Mouse (Mus musculus): ENCODE measurements at regions not wholly inside any gene's neighbourhood (a gene's known extent, or its start where the extent isn't known, plus 50 kb on each side); places are given as distances from the start of the nearest gene placed in this dataset.

DNA sequence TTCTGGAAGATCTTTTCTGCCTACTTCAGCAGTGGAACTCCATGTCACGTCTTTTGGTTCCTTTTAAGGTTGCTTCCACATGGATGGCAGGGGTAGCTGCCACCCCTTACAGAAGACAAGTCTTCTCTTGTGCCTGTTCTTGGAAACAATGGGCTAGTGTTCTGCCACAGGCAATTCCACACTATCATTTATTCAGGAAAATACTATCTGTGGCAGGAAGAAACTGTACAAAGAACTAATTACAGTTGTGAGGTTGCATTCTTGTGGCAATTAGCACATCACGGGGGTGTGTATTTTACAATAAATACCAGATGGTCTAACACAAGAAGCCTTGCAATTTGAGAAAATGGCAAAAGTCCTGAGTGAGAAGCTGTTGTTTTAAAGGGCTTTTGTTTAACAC is 489.8 kb downstream of the Ccdc50 start:
- Histone ChIP-seq H3K4me3 (ENCODE audit: low read depth, low read length) (no peak overlapping the region), H3K36me3 (ENCODE audit: control insufficient read depth, insufficient read depth, low read length) (no peaks in the 10 kb centered on the region), H3K9me3 (ENCODE audit: control insufficient read depth, low read length) (no peaks in the 10 kb centered on the region), H3K4me2 (ENCODE audit: low read depth, low read length, severe bottlenecking) (no peak overlapping the region), H3K27me3 (ENCODE audit: control insufficient read depth, insufficient read depth, low read length) (no peaks in the 10 kb centered on the region), H3K4me1 (replicated peaks; ENCODE audit: control insufficient read depth, insufficient read depth, low read length) (peaks cover 2% of the 10 kb centered on the region; the same call in 1 of the 2 replicates), H3K9ac (ENCODE audit: low read length) (no peak overlapping the region), H3K27ac (ENCODE audit: low read depth, low read length) (no peak overlapping the region)
- peak; percentile 59 for ATAC-seq (replicated peaks; ENCODE audit: low FRiP score)
- WGBS, result 32% methylated on average over 2 of the region's 2 CpGs
- no peak for DNase-seq (ENCODE audit: low spot score)

DNA sequence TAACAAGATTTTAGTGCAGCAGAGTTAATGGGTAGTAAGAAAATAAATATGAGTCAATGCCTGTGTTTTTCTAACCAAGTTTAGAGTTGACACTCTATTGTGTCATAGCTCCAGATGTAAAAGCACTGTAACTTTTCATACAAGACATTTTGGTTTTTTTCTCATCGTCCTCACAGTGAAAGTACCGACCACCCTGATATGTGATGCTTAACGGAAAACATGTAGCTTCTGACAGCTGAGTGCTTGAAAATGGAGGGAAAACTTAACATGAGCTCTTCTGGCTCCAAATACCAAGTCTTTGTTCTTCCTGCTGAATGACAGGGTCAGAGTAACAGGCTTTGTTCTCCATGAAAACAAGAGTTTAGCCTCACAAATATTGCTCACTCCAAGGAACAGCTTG is 490.3 kb downstream of the Ccdc50 start:
- H3K9ac ChIP-seq (ENCODE audit: low read length), result no peak overlapping the region
- 52% methylated on average over 3 of the region's 3 CpGs for WGBS
- H3K27me3 ChIP-seq (ENCODE audit: control insufficient read depth, insufficient read depth, low read length), result no peaks in the 10 kb centered on the region
- no peak overlapping the region for H3K4me2 ChIP-seq (ENCODE audit: low read depth, low read length, severe bottlenecking)
- no peaks in the 10 kb centered on the region for H3K36me3 ChIP-seq (ENCODE audit: control insufficient read depth, insufficient read depth, low read length)
- DNase-seq (ENCODE audit: low spot score), result no peak
- H3K9me3 ChIP-seq (ENCODE audit: control insufficient read depth, low read length), result no peaks in the 10 kb centered on the region
- H3K4me1 ChIP-seq (replicated peaks; ENCODE audit: control insufficient read depth, insufficient read depth, low read length), result peaks cover 2% of the 10 kb centered on the region; the same call in 1 of the 2 replicates
- no peak overlapping the region for H3K27ac ChIP-seq (ENCODE audit: low read depth, low read length)
- 0 out of 2 replicates have a peak, but pooled peaks have one; percentile 21 for ATAC-seq (replicated peaks; ENCODE audit: low FRiP score)
- H3K4me3 ChIP-seq (ENCODE audit: low read depth, low read length), result no peak overlapping the region

DNA sequence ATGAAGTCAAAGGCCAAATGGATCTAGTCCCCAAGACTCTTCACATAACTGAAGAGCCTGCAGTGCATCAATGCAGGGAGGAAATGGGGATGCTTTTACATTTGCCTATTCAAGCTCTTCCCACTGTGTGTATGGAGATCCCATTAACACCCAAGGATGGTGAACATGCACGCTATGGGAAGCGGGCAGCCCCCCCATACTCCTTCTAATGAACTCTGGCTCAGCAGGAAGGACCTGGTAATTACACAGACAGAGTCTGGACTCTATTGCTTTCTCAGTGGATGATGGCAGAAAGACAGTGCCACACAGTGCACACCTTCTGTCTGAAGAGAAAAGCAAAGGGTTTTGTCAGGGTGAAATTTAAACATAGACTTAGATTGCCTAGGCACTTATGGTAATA is 495.7 kb downstream of the Ccdc50 start:
- peak; percentile 56 for DNase-seq (ENCODE audit: low spot score)

DNA sequence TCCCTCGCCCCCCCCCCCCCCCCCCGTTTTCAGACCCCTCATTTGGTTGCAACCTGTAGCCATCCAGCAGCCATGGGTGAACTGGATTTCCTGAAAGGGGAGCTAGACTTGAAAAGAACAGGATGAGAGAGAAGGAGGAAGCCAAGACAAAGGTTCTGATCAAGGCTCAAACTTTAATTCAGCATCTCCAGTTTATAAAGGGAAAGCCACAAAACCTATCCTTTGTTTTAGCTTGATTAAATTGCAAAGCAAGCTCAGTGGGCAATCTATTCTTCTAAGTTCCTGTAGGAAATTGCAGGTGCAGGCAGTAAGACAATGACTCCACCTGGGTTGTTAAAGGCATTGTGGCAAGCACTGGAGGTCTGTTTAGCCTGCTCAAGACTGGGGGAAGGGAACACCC is 517.4 kb downstream of the Ccdc50 start:
- H3K9me3 ChIP-seq (ENCODE audit: control insufficient read depth, low read length), result no peaks in the 10 kb centered on the region
- no peak overlapping the region for H3K4me2 ChIP-seq (ENCODE audit: low read depth, low read length, severe bottlenecking)
- H3K4me3 ChIP-seq (ENCODE audit: low read depth, low read length), result no peak overlapping the region
- no peak for ATAC-seq (replicated peaks; ENCODE audit: low FRiP score)
- H3K9ac ChIP-seq (ENCODE audit: low read length), result no peak overlapping the region
- no peaks in the 10 kb centered on the region for H3K36me3 ChIP-seq (ENCODE audit: control insufficient read depth, insufficient read depth, low read length)
- no peaks in the 10 kb centered on the region for H3K4me1 ChIP-seq (replicated peaks; ENCODE audit: control insufficient read depth, insufficient read depth, low read length)
- no peak for DNase-seq (ENCODE audit: low spot score)
- no peak overlapping the region for H3K27ac ChIP-seq (ENCODE audit: low read depth, low read length)
- H3K27me3 ChIP-seq (ENCODE audit: control insufficient read depth, insufficient read depth, low read length), result no peaks in the 10 kb centered on the region
- WGBS, result 17% methylated on average over 1 of the region's 2 CpGs

More for the DNA sequence above, 495.7 kb downstream of the Ccdc50 start:
- H3K4me1 ChIP-seq (replicated peaks; ENCODE audit: control insufficient read depth, insufficient read depth, low read length), result no peaks in the 10 kb centered on the region
- H3K27me3 ChIP-seq (ENCODE audit: control insufficient read depth, insufficient read depth, low read length), result no peaks in the 10 kb centered on the region
- no peaks in the 10 kb centered on the region for H3K36me3 ChIP-seq (ENCODE audit: control insufficient read depth, insufficient read depth, low read length)
- no peak overlapping the region for H3K4me3 ChIP-seq (ENCODE audit: low read depth, low read length)
- 5% methylated on average over 2 of the region's 2 CpGs for WGBS
- peak; percentile 78 for ATAC-seq (replicated peaks; ENCODE audit: low FRiP score)
- H3K4me2 ChIP-seq (ENCODE audit: low read depth, low read length, severe bottlenecking), result no peak overlapping the region
- no peak overlapping the region for H3K9ac ChIP-seq (ENCODE audit: low read length)
- H3K9me3 ChIP-seq (ENCODE audit: control insufficient read depth, low read length), result no peaks in the 10 kb centered on the region
- no peak overlapping the region for H3K27ac ChIP-seq (ENCODE audit: low read depth, low read length)

DNA sequence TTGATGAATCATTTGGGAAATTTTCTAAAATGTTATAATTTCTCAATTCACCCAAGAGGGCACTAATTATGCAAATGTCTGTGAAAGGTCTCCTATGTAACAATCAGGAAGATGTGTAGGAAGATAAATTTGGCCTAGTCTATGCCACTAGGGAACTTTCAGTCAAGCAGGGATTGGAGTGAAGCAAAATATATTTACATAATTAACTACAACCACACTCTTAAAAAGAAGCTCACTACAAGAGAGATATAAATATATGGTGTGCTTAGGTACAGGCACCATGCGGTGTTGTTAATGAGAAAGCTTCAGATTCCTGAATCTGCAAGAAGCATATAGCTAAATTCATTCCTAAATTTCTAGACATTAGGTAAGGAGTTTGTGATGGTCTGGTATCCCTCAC is 526.8 kb downstream of the Ccdc50 start:
- Histone ChIP-seq H3K9me3 (ENCODE audit: control insufficient read depth, low read length) (no peaks in the 10 kb centered on the region), H3K27ac (ENCODE audit: low read depth, low read length) (no peak overlapping the region), H3K27me3 (ENCODE audit: control insufficient read depth, insufficient read depth, low read length) (no peaks in the 10 kb centered on the region), H3K9ac (ENCODE audit: low read length) (no peak overlapping the region), H3K4me2 (ENCODE audit: low read depth, low read length, severe bottlenecking) (no peak overlapping the region), H3K4me1 (replicated peaks; ENCODE audit: control insufficient read depth, insufficient read depth, low read length) (no peaks in the 10 kb centered on the region), H3K36me3 (ENCODE audit: control insufficient read depth, insufficient read depth, low read length) (no peaks in the 10 kb centered on the region), H3K4me3 (ENCODE audit: low read depth, low read length) (no peak overlapping the region)
- ATAC-seq (replicated peaks; ENCODE audit: low FRiP score) (no peak), DNase-seq (ENCODE audit: low spot score) (no peak)
- 93% methylated on average over 1 of the region's 1 CpGs for WGBS

DNA sequence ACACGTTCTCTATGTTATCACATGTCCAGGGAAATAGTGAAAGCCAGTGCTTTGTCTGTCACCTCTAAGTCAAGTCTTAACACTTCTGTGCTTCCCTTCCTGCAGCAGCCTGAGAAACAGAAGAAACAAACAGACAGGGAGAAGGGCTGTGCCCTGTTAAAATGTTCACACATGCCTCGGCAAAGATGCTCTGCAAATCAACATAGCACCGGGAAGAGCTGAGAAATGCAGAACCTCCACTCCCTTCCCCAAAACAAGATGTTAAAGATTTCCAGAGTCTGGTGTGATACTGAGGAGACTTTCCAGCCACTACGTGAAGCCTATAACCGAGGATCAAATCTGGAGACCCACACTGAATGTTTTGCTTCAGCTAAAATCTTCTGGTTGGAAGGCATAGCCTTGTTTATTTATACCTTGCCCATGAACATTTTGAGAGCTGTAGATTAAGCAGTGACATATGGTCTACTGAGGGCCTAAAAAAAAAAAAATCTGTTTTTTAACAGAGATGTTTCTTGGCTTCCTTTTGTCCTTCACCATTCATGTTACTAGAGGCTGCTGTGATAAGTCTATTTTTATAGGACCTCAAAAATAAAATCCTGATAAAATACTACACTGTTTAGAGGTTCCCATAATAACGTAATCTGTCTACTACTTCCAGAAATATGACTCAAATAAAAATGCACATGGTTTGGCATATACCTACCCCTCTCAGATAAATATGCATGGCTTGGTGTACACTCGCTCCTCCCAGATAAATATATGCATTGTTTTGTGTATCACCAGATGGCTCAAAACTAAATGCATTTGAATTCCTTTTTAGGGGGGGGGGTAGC is 537.1 kb downstream of the Ccdc50 start:
- WGBS, result 75% methylated on average over 7 of the region's 7 CpGs
- H3K4me1 ChIP-seq (replicated peaks; ENCODE audit: control insufficient read depth, insufficient read depth, low read length), result no peaks in the 10 kb centered on the region
- H3K27me3 ChIP-seq (ENCODE audit: control insufficient read depth, insufficient read depth, low read length), result no peaks in the 10 kb centered on the region
- peak; percentile 49; the same call in 1 of the 2 replicates for ATAC-seq (replicated peaks; ENCODE audit: low FRiP score)
- H3K27ac ChIP-seq (ENCODE audit: low read depth, low read length), result no peak overlapping the region
- H3K36me3 ChIP-seq (ENCODE audit: control insufficient read depth, insufficient read depth, low read length), result no peaks in the 10 kb centered on the region
- no peaks in the 10 kb centered on the region for H3K9me3 ChIP-seq (ENCODE audit: control insufficient read depth, low read length)
- H3K4me2 ChIP-seq (ENCODE audit: low read depth, low read length, severe bottlenecking), result no peak overlapping the region
- H3K9ac ChIP-seq (ENCODE audit: low read length), result no peak overlapping the region
- no peak overlapping the region for H3K4me3 ChIP-seq (ENCODE audit: low read depth, low read length)
- no peak for DNase-seq (ENCODE audit: low spot score)

DNA sequence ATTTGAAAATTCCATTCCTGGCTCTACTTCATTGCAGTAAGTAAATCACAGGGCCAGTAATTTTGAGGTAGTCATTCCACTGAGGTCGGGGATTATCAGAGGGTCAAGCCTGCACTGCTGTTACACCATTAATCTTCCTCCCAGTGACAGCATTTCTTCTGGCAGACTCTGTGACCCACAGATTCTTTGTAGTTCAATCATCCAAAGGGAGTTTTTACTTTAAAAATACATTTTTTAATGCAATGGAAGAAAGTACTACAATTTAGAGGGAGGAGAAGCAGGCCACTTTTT is 537.6 kb downstream of the Ccdc50 start:
- Histone ChIP-seq H3K4me2 (ENCODE audit: low read depth, low read length, severe bottlenecking) (no peak overlapping the region), H3K4me1 (replicated peaks; ENCODE audit: control insufficient read depth, insufficient read depth, low read length) (no peaks in the 10 kb centered on the region), H3K27me3 (ENCODE audit: control insufficient read depth, insufficient read depth, low read length) (no peaks in the 10 kb centered on the region), H3K27ac (ENCODE audit: low read depth, low read length) (no peak overlapping the region), H3K9ac (ENCODE audit: low read length) (no peak overlapping the region), H3K36me3 (ENCODE audit: control insufficient read depth, insufficient read depth, low read length) (no peaks in the 10 kb centered on the region), H3K4me3 (ENCODE audit: low read depth, low read length) (no peak overlapping the region), H3K9me3 (ENCODE audit: control insufficient read depth, low read length) (no peaks in the 10 kb centered on the region)
- no peak for DNase-seq (ENCODE audit: low spot score)
- 0 out of 2 replicates have a peak, but pooled peaks have one; percentile 12 for ATAC-seq (replicated peaks; ENCODE audit: low FRiP score)
- 54% methylated on average over 1 of the region's 1 CpGs for WGBS

DNA sequence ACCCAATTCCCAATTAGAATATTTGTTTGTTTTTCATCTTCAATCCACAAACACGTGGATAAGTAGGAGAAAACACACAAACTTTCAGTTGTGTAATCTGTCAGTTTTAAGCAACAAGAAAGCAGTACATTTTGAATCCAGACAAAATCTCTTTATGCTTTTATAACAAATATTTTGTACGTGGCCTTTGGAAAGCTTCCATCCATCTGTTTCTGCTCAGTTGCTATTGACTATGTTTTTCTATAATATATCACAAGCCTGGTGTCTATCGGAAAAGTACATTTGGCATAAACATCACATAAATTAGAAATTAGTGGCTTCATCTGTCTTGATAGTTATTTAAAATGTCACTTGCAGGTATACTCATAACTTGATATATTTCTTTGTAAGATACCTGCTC is 560.6 kb downstream of the Ccdc50 start:
- H3K9ac ChIP-seq (ENCODE audit: low read length), result no peak overlapping the region
- no peak overlapping the region for H3K4me3 ChIP-seq (ENCODE audit: low read depth, low read length)
- no peaks in the 10 kb centered on the region for H3K4me1 ChIP-seq (replicated peaks; ENCODE audit: control insufficient read depth, insufficient read depth, low read length)
- ATAC-seq (replicated peaks; ENCODE audit: low FRiP score) (no peak), DNase-seq (ENCODE audit: low spot score) (no peak)
- H3K27me3 ChIP-seq (ENCODE audit: control insufficient read depth, insufficient read depth, low read length), result no peaks in the 10 kb centered on the region
- H3K36me3 ChIP-seq (ENCODE audit: control insufficient read depth, insufficient read depth, low read length), result no peaks in the 10 kb centered on the region
- no peak overlapping the region for H3K27ac ChIP-seq (ENCODE audit: low read depth, low read length)
- H3K4me2 ChIP-seq (ENCODE audit: low read depth, low read length, severe bottlenecking), result no peak overlapping the region
- WGBS, result 86% methylated on average over 3 of the region's 3 CpGs
- no peaks in the 10 kb centered on the region for H3K9me3 ChIP-seq (ENCODE audit: control insufficient read depth, low read length)

DNA sequence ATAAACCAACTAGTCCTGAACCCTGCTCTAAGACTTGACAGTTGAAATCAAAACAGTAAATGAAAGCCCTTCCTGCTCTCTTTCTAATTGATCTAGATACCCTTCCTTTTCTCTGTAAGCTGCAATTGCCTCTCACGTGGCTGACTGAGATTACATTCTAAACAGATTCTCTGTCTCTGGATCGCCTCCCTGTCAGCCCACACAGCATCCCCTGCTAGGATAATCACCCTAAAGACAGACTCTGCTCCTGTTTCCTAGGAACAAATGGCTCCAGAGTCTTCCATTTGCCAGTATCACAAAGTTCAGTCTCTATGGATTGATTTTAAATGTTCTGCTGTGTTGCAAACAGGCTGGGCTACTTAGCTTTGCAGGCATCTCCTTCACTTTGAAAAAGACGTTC is 561.1 kb downstream of the Ccdc50 start:
- H3K4me2 ChIP-seq (ENCODE audit: low read depth, low read length, severe bottlenecking), result no peak overlapping the region
- H3K4me1 ChIP-seq (replicated peaks; ENCODE audit: control insufficient read depth, insufficient read depth, low read length), result no peaks in the 10 kb centered on the region
- no peaks in the 10 kb centered on the region for H3K36me3 ChIP-seq (ENCODE audit: control insufficient read depth, insufficient read depth, low read length)
- H3K4me3 ChIP-seq (ENCODE audit: low read depth, low read length), result no peak overlapping the region
- no peak overlapping the region for H3K27ac ChIP-seq (ENCODE audit: low read depth, low read length)
- H3K9ac ChIP-seq (ENCODE audit: low read length), result no peak overlapping the region
- ATAC-seq (replicated peaks; ENCODE audit: low FRiP score) (no peak), DNase-seq (ENCODE audit: low spot score) (no peak)
- H3K9me3 ChIP-seq (ENCODE audit: control insufficient read depth, low read length), result no peaks in the 10 kb centered on the region
- WGBS, result 17% methylated on average over 3 of the region's 3 CpGs
- no peaks in the 10 kb centered on the region for H3K27me3 ChIP-seq (ENCODE audit: control insufficient read depth, insufficient read depth, low read length)

Data from forebrain, embryonic 11.5 days (tissue).